Mouse (Mus musculus): ENCODE data around the gene Ccdc134.

DNA sequence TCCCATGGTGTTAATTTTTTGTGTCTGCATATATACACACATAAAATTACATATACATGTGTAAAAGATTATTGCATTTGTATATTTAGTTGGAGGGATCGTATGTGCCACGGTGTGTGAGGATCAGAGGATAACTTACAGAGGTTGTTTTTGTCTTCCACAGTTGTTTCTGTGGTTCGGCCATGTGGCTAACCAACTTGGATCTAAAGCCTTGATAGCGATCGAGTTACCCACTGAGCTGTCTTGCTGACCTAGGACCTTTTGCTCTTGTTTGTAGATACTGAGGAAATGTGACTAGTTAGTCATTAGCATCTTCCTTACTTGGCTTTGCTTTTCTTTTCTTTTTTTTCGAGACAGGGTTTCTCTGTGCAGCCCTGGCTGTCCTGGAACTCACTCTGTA, 28.6 kb downstream of the Ccdc134 start:
- TF ChIP-seq CTCF (IDR thresholded peaks at IDR 0.05; ENCODE audit: extremely low read depth, insufficient read depth, low read length) (no peak), POLR2A (IDR thresholded peaks at IDR 0.05; ENCODE audit: extremely low read depth, insufficient read depth, low read length) (no peak)

All from cortical plate, adult 2 months (tissue).